Mouse (Mus musculus): ENCODE measurements around the gene Kcnh6.

The Kcnh6 gene

GRCm38 (mm10) chr11:106007821-106008220, at the start of gene Kcnh6:
TSS of gene Kcnh6 (plus strand) at chr11:106008124.
- peak in 1 of 2 experiments; percentile 44 for DNase-seq (ENCODE audit: low read depth in 1 of 2, low spot score in 2 of 2)

GRCm38 (mm10) chr11:105958566-105958965, 49.4 kb upstream of the Kcnh6 start:
- no peak for DNase-seq (ENCODE audit: low read depth in 1 of 2, low spot score in 2 of 2)

GRCm38 (mm10) chr11:105959355-105959754, 48.6 kb upstream of the Kcnh6 start:
- DNase-seq (ENCODE audit: low read depth in 1 of 2, low spot score in 2 of 2) = no peak

GRCm38 (mm10) chr11:105964691-105965090, 43.2 kb upstream of the Kcnh6 start:
- DNase-seq (ENCODE audit: low read depth in 1 of 2, low spot score in 2 of 2) = no peak

GRCm38 (mm10) chr11:105966288-105966687, 41.6 kb upstream of the Kcnh6 start:
- no peak for DNase-seq (ENCODE audit: low read depth in 1 of 2, low spot score in 2 of 2)

GRCm38 (mm10) chr11:105967741-105968574, 40.0 kb upstream of the Kcnh6 start, which contains the start of gene Ace:
TSS of gene Ace (plus strand) at chr11:105967945.
- DNase-seq (ENCODE audit: low read depth in 1 of 2, low spot score in 2 of 2) = no peak

- DNase-seq (ENCODE audit: low read depth in 1 of 2, low spot score in 2 of 2) = no peak
Measured at GRCm38 (mm10) chr11:105968948-105969347, 39.0 kb upstream of the Kcnh6 start.

GRCm38 (mm10) chr11:105969516-105969915, 38.4 kb upstream of the Kcnh6 start:
- DNase-seq (ENCODE audit: low read depth in 1 of 2, low spot score in 2 of 2) = no peak

- DNase-seq (ENCODE audit: low read depth in 1 of 2, low spot score in 2 of 2) = no peak
Measured at GRCm38 (mm10) chr11:105974593-105974992, 33.3 kb upstream of the Kcnh6 start.

- DNase-seq (ENCODE audit: low read depth in 1 of 2, low spot score in 2 of 2) = no peak
Measured at GRCm38 (mm10) chr11:105975050-105975449, 32.9 kb upstream of the Kcnh6 start.

- DNase-seq (ENCODE audit: low read depth in 1 of 2, low spot score in 2 of 2) = no peak
Measured at GRCm38 (mm10) chr11:105975636-105976035, 32.3 kb upstream of the Kcnh6 start.

- DNase-seq (ENCODE audit: low read depth in 1 of 2, low spot score in 2 of 2) = no peak
Measured at GRCm38 (mm10) chr11:105978232-105978631, 29.7 kb upstream of the Kcnh6 start.

- peak in 1 of 2 experiments; percentile 43 for DNase-seq (ENCODE audit: low read depth in 1 of 2, low spot score in 2 of 2)
Measured at GRCm38 (mm10) chr11:105978634-105979033, 29.3 kb upstream of the Kcnh6 start.

- no peak for DNase-seq (ENCODE audit: low read depth in 1 of 2, low spot score in 2 of 2)
Measured at GRCm38 (mm10) chr11:105984452-105984851, 23.5 kb upstream of the Kcnh6 start.

- DNase-seq (ENCODE audit: low read depth in 1 of 2, low spot score in 2 of 2) = no peak
Measured at GRCm38 (mm10) chr11:105987446-105987845, 20.5 kb upstream of the Kcnh6 start.

- peak in 1 of 2 experiments; percentile 40 for DNase-seq (ENCODE audit: low read depth in 1 of 2, low spot score in 2 of 2)
Measured at GRCm38 (mm10) chr11:105989446-105989845, 18.5 kb upstream of the Kcnh6 start.

- peak; percentile 20 to 33 for DNase-seq (ENCODE audit: low read depth in 1 of 2, low spot score in 2 of 2)
Measured at GRCm38 (mm10) chr11:105990231-105990630, 17.7 kb upstream of the Kcnh6 start.

GRCm38 (mm10) chr11:105994375-105994774, 13.5 kb upstream of the Kcnh6 start, which contains the start of gene Ace3:
TSS of gene Ace3 (plus strand) at chr11:105994675.
- DNase-seq (ENCODE audit: low read depth in 1 of 2, low spot score in 2 of 2) = no peak

- no peak for DNase-seq (ENCODE audit: low read depth in 1 of 2, low spot score in 2 of 2)
Measured at GRCm38 (mm10) chr11:106000062-106000461, 7.9 kb upstream of the Kcnh6 start.

- DNase-seq (ENCODE audit: low read depth in 1 of 2, low spot score in 2 of 2) = no peak
Measured at GRCm38 (mm10) chr11:106001718-106002117, 6.2 kb upstream of the Kcnh6 start.

GRCm38 (mm10) chr11:106004576-106004975, 3.3 kb upstream of the Kcnh6 start:
- DNase-seq (ENCODE audit: low read depth in 1 of 2, low spot score in 2 of 2) = no peak

GRCm38 (mm10) chr11:106005970-106006369, 2.0 kb upstream of the Kcnh6 start:
- DNase-seq (ENCODE audit: low read depth in 1 of 2, low spot score in 2 of 2) = no peak

GRCm38 (mm10) chr11:106012711-106013110, 4.8 kb downstream of the Kcnh6 start:
- no peak for DNase-seq (ENCODE audit: low read depth in 1 of 2, low spot score in 2 of 2)

Measured in monocyte, adult 2 months (primary cell).